Mouse (Mus musculus) brain, embryonic 14.5 days (tissue): ENCODE data around the gene Zbtb16.

Source experiments
- CTCF ChIP-seq: fragments of 200-500 bp; IDR thresholded peaks from 2 replicates; pipeline ENCODE4 v1.5.1; 2012; ENCODE audit warnings: inconsistent platforms, mild to moderate bottlenecking, moderate library complexity, borderline replicate concordance; ENCODE audit not compliant: insufficient read depth, insufficient read length; ENCODE audit errors: extremely low read depth
- POLR2A ChIP-seq: fragments of 200-500 bp; IDR thresholded peaks from 2 replicates; pipeline ENCODE4 v1.6.1; 2012; ENCODE audit warnings: mild to moderate bottlenecking, inconsistent platforms, borderline replicate concordance; ENCODE audit not compliant: poor library complexity, insufficient read depth, insufficient read length, severe bottlenecking; ENCODE audit errors: extremely low read depth

DNA sequence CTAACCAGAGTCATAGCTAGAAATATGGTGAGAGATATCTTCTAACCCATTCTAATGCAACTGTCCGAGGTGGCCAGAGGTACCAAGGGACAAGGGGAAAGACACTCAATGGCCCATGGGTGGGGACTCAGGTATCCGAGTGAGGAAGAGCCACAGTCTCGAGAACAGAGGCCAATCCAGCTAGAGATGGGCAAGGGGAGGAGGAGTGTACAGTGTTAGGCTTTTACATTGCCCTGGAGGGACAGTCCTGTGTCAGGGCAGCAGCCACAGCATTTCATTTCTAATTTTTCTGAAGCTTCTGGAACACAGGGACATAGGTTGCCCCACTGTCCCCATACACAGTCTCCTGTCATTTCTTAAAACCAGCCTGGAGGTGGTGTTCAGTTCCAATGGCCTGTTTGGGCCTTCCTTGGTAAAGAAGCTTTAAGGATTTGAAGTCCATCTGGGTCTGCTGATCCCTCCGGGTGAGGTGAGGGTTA, 190.3 kb downstream of the Zbtb16 start:
- TF ChIP-seq CTCF, result no peak
- no peak for TF ChIP-seq POLR2A
